Mouse (Mus musculus) brain, embryonic 14.5 days (tissue): ENCODE data around the gene Gli2. TPM values are rescaled to one million over a fixed set of nuclear protein-coding genes. Genes with fewer than 3 reads are reported as not detected.

Experiments used
- DNase-seq: peaks from one replicate; pipeline ENCODE4 v3.0.0-alpha.2; 2011; ENCODE audit warnings: low read depth
- CTCF ChIP-seq: fragments of 200-500 bp; IDR thresholded peaks from 2 replicates; pipeline ENCODE4 v1.5.1; 2012; ENCODE audit warnings: inconsistent platforms, mild to moderate bottlenecking, moderate library complexity, borderline replicate concordance; ENCODE audit not compliant: insufficient read depth, insufficient read length; ENCODE audit errors: extremely low read depth
- POLR2A ChIP-seq: fragments of 200-500 bp; IDR thresholded peaks from 2 replicates; pipeline ENCODE4 v1.6.1; 2012; ENCODE audit warnings: mild to moderate bottlenecking, inconsistent platforms, borderline replicate concordance; ENCODE audit not compliant: poor library complexity, insufficient read depth, insufficient read length, severe bottlenecking; ENCODE audit errors: extremely low read depth
- polyA plus RNA-seq: library from polyadenylated mRNA; depleted of rRNA; stranded (reverse); fragments of >200 nt; gene quantifications from 2 replicates; pipeline ENCODE4 v1.2.3, GENCODE M21; 2012

Gene Gli2
- polyA plus RNA-seq, 1 experiment: 8.3 TPM

GRCm38 (mm10) chr1:118905319-118905718, 148.1 kb downstream of the Gli2 start:
- TF ChIP-seq POLR2A: no peak
- no peak for TF ChIP-seq CTCF
- peak; percentile 75 for DNase-seq

- TF ChIP-seq CTCF (no peak), POLR2A (no peak)
- no peak for DNase-seq
Observed at GRCm38 (mm10) chr1:118904909-118905308, 148.5 kb downstream of the Gli2 start.

- TF ChIP-seq CTCF: no peak
- TF ChIP-seq POLR2A: no peak
- DNase-seq: peak; percentile 62
Observed at GRCm38 (mm10) chr1:118904431-118904830, 149.0 kb downstream of the Gli2 start.

GRCm38 (mm10) chr1:118903742-118904141, 149.7 kb downstream of the Gli2 start:
- DNase-seq: peak; percentile 46

GRCm38 (mm10) chr1:118901868-118902586, 151.4 kb downstream of the Gli2 start:
- TF ChIP-seq CTCF (no peak), POLR2A (no peak)
- DNase-seq: peak; percentile 47

More at GRCm38 (mm10) chr1:118903742-118904141, 149.7 kb downstream of the Gli2 start:
- TF ChIP-seq CTCF (no peak), POLR2A (no peak)

- DNase-seq: no peak
- TF ChIP-seq POLR2A: no peak
- no peak for TF ChIP-seq CTCF
Observed at GRCm38 (mm10) chr1:118898351-118898750, 155.1 kb downstream of the Gli2 start.

- DNase-seq: no peak
- TF ChIP-seq CTCF (no peak), POLR2A (no peak)
Observed at GRCm38 (mm10) chr1:118895026-118895762, 158.2 kb downstream of the Gli2 start.

- TF ChIP-seq POLR2A: no peak
Observed at GRCm38 (mm10) chr1:118891395-118891794, 162.0 kb downstream of the Gli2 start.

GRCm38 (mm10) chr1:118890125-118890875, 163.1 kb downstream of the Gli2 start:
- peak; percentile 83 for DNase-seq
- TF ChIP-seq CTCF (no peak), POLR2A (no peak)

More at GRCm38 (mm10) chr1:118891395-118891794, 162.0 kb downstream of the Gli2 start:
- peak; percentile 68 for DNase-seq

GRCm38 (mm10) chr1:118880781-118881247, 172.6 kb downstream of the Gli2 start:
- no peak for TF ChIP-seq CTCF
- no peak for TF ChIP-seq POLR2A
- peak; percentile 69 for DNase-seq

GRCm38 (mm10) chr1:118878291-118878690, 175.1 kb downstream of the Gli2 start:
- no peak for DNase-seq

More at GRCm38 (mm10) chr1:118878291-118878690, 175.1 kb downstream of the Gli2 start:
- TF ChIP-seq POLR2A (no peak), CTCF (no peak)
